Mouse (Mus musculus): Measurements from ENCODE around the gene Pla2g3. TPM values are rescaled to one million over a fixed set of nuclear protein-coding genes. Genes with fewer than 3 reads are reported as not detected.
A peak's percentile ranks its signal among the peaks of the same experiment; 100 is the strongest.

The Pla2g3 gene
- polyA plus RNA-seq (2015; fragmentation: Nextera tagmentation; extraction: Ambion mirVana), result 0.38 and 0.52 TPM in 2 replicates

DNA sequence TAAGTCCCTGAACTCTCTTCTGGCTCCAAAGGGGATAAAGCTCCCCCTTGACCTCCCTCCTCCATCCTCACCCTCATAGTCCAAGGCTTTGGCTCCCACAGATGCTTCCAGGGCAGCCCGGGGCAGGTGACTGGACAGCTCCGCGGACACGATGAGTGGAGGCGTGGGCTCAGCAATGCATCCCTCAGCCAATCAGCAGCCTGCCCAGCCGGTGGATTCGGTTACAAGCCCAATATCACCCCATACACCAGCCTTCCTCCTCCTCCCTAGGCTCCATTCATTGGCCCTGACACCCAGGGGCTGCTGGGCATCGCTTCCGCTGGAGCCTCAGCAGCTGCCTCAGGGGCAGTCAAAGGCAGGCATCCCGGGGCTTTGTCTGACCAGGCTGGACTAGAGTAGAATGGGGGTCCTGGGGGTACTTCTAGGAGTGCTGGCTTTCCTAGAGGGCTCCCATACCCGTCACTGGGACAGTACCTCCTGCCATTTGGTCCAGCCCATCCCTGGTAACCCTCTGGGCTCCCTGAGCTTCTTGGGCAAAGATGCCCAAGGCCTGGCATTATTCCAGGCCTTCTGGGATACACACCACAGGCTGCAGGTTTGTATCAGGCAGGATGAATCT, at the start of gene Pla2g3:
TSS of gene Pla2g3 (plus strand) at position 333 of the 619 bp plus-strand sequence.
- 15% methylated on average over 11 of the region's 11 CpGs for WGBS
- Histone ChIP-seq H3K36me3 (ENCODE audit: control insufficient read depth, insufficient read depth, low read length) (no peaks in the 10 kb centered on the region), H3K9me3 (ENCODE audit: control insufficient read depth, low read length) (no peaks in the 10 kb centered on the region), H3K4me3 (ENCODE audit: low read length) (no peak within 1 kb of the TSS), H3K9ac (ENCODE audit: low read length) (no peak within 1 kb of the TSS), H3K27ac (ENCODE audit: low read length) (no peak within 1 kb of the TSS), H3K4me1 (replicated peaks; ENCODE audit: control insufficient read depth, insufficient read depth, low read length) (no peaks in the 10 kb centered on the region), H3K4me2 (ENCODE audit: low read depth, low read length) (no peak within 1 kb of the TSS), H3K27me3 (ENCODE audit: control insufficient read depth, insufficient read depth, low read depth, low read length) (no peaks in the 10 kb centered on the region)
- ATAC-seq (ENCODE audit: low read depth), result peak; percentile 39; the same call in 1 of the 2 replicates

GRCm38 (mm10) chr11:3441696-3442443, 46.2 kb upstream of the Pla2g3 start:
- Histone ChIP-seq H3K4me1 (replicated peaks; ENCODE audit: control insufficient read depth, insufficient read depth, low read length) (no peaks in the 10 kb centered on the region), H3K9me3 (ENCODE audit: control insufficient read depth, low read length) (no peaks in the 10 kb centered on the region), H3K9ac (ENCODE audit: low read length) (no peak overlapping the region), H3K27me3 (ENCODE audit: control insufficient read depth, insufficient read depth, low read depth, low read length) (no peaks in the 10 kb centered on the region), H3K36me3 (ENCODE audit: control insufficient read depth, insufficient read depth, low read length) (no peaks in the 10 kb centered on the region), H3K4me2 (ENCODE audit: low read depth, low read length) (no peak overlapping the region), H3K27ac (ENCODE audit: low read length) (no peak overlapping the region), H3K4me3 (ENCODE audit: low read length) (no peak overlapping the region)
- peak; percentile 62; the same call in 1 of the 2 replicates for ATAC-seq (ENCODE audit: low read depth)

GRCm38 (mm10) chr11:3442677-3443076, 45.4 kb upstream of the Pla2g3 start:
- Histone ChIP-seq H3K27me3 (ENCODE audit: control insufficient read depth, insufficient read depth, low read depth, low read length) (no peaks in the 10 kb centered on the region), H3K9ac (ENCODE audit: low read length) (no peak overlapping the region), H3K9me3 (ENCODE audit: control insufficient read depth, low read length) (no peaks in the 10 kb centered on the region), H3K36me3 (ENCODE audit: control insufficient read depth, insufficient read depth, low read length) (no peaks in the 10 kb centered on the region), H3K27ac (ENCODE audit: low read length) (no peak overlapping the region), H3K4me3 (ENCODE audit: low read length) (no peak overlapping the region), H3K4me2 (ENCODE audit: low read depth, low read length) (no peak overlapping the region), H3K4me1 (replicated peaks; ENCODE audit: control insufficient read depth, insufficient read depth, low read length) (no peaks in the 10 kb centered on the region)
- WGBS, result 78% methylated on average over 4 of the region's 4 CpGs
- no peak for ATAC-seq (ENCODE audit: low read depth)

GRCm38 (mm10) chr11:3443091-3443490, 45.0 kb upstream of the Pla2g3 start:
- Histone ChIP-seq H3K9ac (ENCODE audit: low read length) (no peak overlapping the region), H3K27me3 (ENCODE audit: control insufficient read depth, insufficient read depth, low read depth, low read length) (no peaks in the 10 kb centered on the region), H3K4me1 (replicated peaks; ENCODE audit: control insufficient read depth, insufficient read depth, low read length) (no peaks in the 10 kb centered on the region), H3K36me3 (ENCODE audit: control insufficient read depth, insufficient read depth, low read length) (no peaks in the 10 kb centered on the region), H3K4me2 (ENCODE audit: low read depth, low read length) (no peak overlapping the region), H3K4me3 (ENCODE audit: low read length) (no peak overlapping the region), H3K9me3 (ENCODE audit: control insufficient read depth, low read length) (no peaks in the 10 kb centered on the region), H3K27ac (ENCODE audit: low read length) (no peak overlapping the region)
- 93% methylated on average over 2 of the region's 2 CpGs for WGBS
- ATAC-seq (ENCODE audit: low read depth), result no peak

DNA sequence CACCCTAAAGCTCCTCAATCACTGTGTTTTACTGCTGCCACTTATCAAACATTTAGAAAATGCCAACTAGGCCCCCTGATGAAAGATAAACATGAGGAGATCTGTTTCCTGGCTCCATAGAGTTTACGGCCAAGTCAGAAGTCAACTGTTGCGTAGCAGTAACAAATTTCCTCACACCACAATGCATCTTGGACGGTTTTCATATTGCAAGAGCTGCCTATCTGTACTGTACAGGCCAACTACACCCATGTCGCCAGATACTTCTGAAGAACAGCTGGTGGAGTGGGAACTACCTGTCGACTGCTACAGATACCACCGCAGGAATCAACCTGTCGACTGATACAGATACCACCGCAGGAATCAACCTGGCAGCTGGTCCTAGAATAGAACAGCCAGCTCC, 43.2 kb upstream of the Pla2g3 start:
- no peaks in the 10 kb centered on the region for H3K4me1 ChIP-seq (replicated peaks; ENCODE audit: control insufficient read depth, insufficient read depth, low read length)
- no peak overlapping the region for H3K9ac ChIP-seq (ENCODE audit: low read length)
- no peak overlapping the region for H3K4me3 ChIP-seq (ENCODE audit: low read length)
- no peaks in the 10 kb centered on the region for H3K36me3 ChIP-seq (ENCODE audit: control insufficient read depth, insufficient read depth, low read length)
- no peak for ATAC-seq (ENCODE audit: low read depth)
- H3K27ac ChIP-seq (ENCODE audit: low read length), result no peak overlapping the region
- WGBS, result 74% methylated on average over 8 of the region's 8 CpGs
- H3K9me3 ChIP-seq (ENCODE audit: control insufficient read depth, low read length), result no peaks in the 10 kb centered on the region
- no peaks in the 10 kb centered on the region for H3K27me3 ChIP-seq (ENCODE audit: control insufficient read depth, insufficient read depth, low read depth, low read length)
- no peak overlapping the region for H3K4me2 ChIP-seq (ENCODE audit: low read depth, low read length)

DNA sequence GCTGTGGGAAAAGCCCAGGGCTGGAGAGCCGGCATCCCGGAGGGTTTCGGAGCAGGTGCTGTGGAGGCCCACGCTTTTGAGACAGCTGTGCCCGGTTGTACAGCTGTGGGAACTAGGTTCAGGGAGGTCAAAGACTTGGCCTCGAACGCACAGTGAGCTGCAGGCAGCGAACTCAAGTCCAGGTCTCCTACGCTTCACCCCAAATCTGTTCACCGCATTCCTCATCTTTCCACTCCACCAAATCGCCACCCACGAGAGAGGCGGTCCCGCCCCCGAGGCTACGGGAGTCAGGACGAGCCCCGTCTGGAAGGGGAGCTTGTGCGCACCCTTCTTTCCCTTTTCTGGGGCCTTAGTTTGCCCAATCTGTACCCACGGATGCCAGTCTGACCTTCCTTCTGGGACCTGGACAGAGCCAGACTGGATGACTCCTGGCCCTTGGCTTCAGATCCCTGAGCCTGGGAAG, 36.4 kb upstream of the Pla2g3 start:
- H3K4me2 ChIP-seq (ENCODE audit: low read depth, low read length), result peak overlapping the region; percentile 95
- no peaks in the 10 kb centered on the region for H3K9me3 ChIP-seq (ENCODE audit: control insufficient read depth, low read length)
- H3K9ac ChIP-seq (ENCODE audit: low read length), result peak overlapping the region; percentile 88
- H3K4me3 ChIP-seq (ENCODE audit: low read length), result peak overlapping the region; percentile 79
- no peaks in the 10 kb centered on the region; the same call in 1 of the 2 replicates for H3K36me3 ChIP-seq (ENCODE audit: control insufficient read depth, insufficient read depth, low read length)
- ATAC-seq (ENCODE audit: low read depth), result no peak; the same call in none of the 2 replicates
- no peaks in the 10 kb centered on the region for H3K27me3 ChIP-seq (ENCODE audit: control insufficient read depth, insufficient read depth, low read depth, low read length)
- H3K4me1 ChIP-seq (replicated peaks; ENCODE audit: control insufficient read depth, insufficient read depth, low read length), result peaks cover 13% of the 10 kb centered on the region
- peak overlapping the region; percentile 90 for H3K27ac ChIP-seq (ENCODE audit: low read length)
- under 1% methylated on average over 20 of the region's 20 CpGs for WGBS

GRCm38 (mm10) chr11:3452167-3452639, 35.9 kb upstream of the Pla2g3 start, which contains the start of gene Rnf185:
Gene Rnf185, minus strand, starts transcription at chr11:3452363.
- peak; percentile 98 for ATAC-seq (ENCODE audit: low read depth)
- WGBS, result under 1% methylated on average over 45 of the region's 45 CpGs
- H3K27me3 ChIP-seq (ENCODE audit: control insufficient read depth, insufficient read depth, low read depth, low read length), result no peaks in the 10 kb centered on the region

GRCm38 (mm10) chr11:3452769-3453168, 35.3 kb upstream of the Pla2g3 start:
- Histone ChIP-seq H3K27me3 (ENCODE audit: control insufficient read depth, insufficient read depth, low read depth, low read length) (no peaks in the 10 kb centered on the region), H3K4me2 (ENCODE audit: low read depth, low read length) (peak overlapping the region; percentile 95), H3K36me3 (ENCODE audit: control insufficient read depth, insufficient read depth, low read length) (no peaks in the 10 kb centered on the region; the same call in 1 of the 2 replicates), H3K9me3 (ENCODE audit: control insufficient read depth, low read length) (no peaks in the 10 kb centered on the region), H3K4me3 (ENCODE audit: low read length) (peak overlapping the region; percentile 79), H3K4me1 (replicated peaks; ENCODE audit: control insufficient read depth, insufficient read depth, low read length) (peaks cover 13% of the 10 kb centered on the region), H3K27ac (ENCODE audit: low read length) (peak overlapping the region; percentile 92), H3K9ac (ENCODE audit: low read length) (peak overlapping the region; percentile 78)
- ATAC-seq (ENCODE audit: low read depth), result peak; percentile 21; the same call in 1 of the 2 replicates
- 3% methylated on average over 9 of the region's 9 CpGs for whole genome bisulfite sequencing

More at GRCm38 (mm10) chr11:3452167-3452639, 35.9 kb upstream of the Pla2g3 start, which contains the start of gene Rnf185:
- no peaks in the 10 kb centered on the region; the same call in 1 of the 2 replicates for H3K36me3 ChIP-seq (ENCODE audit: control insufficient read depth, insufficient read depth, low read length)
- no peaks in the 10 kb centered on the region for H3K9me3 ChIP-seq (ENCODE audit: control insufficient read depth, low read length)
- H3K9ac ChIP-seq (ENCODE audit: low read length), result peak within 1 kb of the TSS; percentile 88
- H3K27ac ChIP-seq (ENCODE audit: low read length), result peak within 1 kb of the TSS; percentile 92
- H3K4me3 ChIP-seq (ENCODE audit: low read length), result peak within 1 kb of the TSS; percentile 79
- H3K4me2 ChIP-seq (ENCODE audit: low read depth, low read length), result peak within 1 kb of the TSS; percentile 95
- peaks cover 13% of the 10 kb centered on the region for H3K4me1 ChIP-seq (replicated peaks; ENCODE audit: control insufficient read depth, insufficient read depth, low read length)

- ATAC-seq (ENCODE audit: low read depth), result no peak
- Histone ChIP-seq H3K4me1 (replicated peaks; ENCODE audit: control insufficient read depth, insufficient read depth, low read length) (peaks cover 13% of the 10 kb centered on the region), H3K9ac (ENCODE audit: low read length) (no peak overlapping the region), H3K9me3 (ENCODE audit: control insufficient read depth, low read length) (no peaks in the 10 kb centered on the region), H3K4me3 (ENCODE audit: low read length) (peak overlapping the region; percentile 79), H3K27ac (ENCODE audit: low read length) (no peak overlapping the region), H3K36me3 (ENCODE audit: control insufficient read depth, insufficient read depth, low read length) (no peaks in the 10 kb centered on the region; the same call in 1 of the 2 replicates), H3K4me2 (ENCODE audit: low read depth, low read length) (peak overlapping the region; percentile 95), H3K27me3 (ENCODE audit: control insufficient read depth, insufficient read depth, low read depth, low read length) (no peaks in the 10 kb centered on the region)
- WGBS, result 46% methylated on average over 6 of the region's 6 CpGs
Observed at GRCm38 (mm10) chr11:3453467-3453866, 34.6 kb upstream of the Pla2g3 start.
